Mouse (Mus musculus): ENCODE data around the gene Mogat2.

DNA sequence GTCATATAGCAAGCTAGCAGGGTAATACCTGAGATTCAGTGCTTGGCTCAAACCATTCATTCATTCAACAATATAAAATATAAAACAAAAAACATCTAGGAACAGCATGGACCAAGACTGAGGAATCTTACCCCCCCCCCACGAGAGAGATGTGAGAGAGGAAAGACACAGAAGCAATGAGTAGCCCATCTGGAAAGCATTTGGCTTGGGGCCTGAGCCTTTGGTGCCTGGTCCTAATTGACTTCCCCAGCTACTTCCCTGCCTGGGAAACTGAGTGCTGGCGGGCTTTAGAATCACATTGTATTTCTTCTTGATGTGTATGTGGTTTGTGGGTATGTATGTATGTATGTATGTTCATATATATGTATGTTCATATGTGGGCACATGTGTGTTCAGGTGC is 2.8 kb downstream of the Mogat2 start:
- TF ChIP-seq CTCF (IDR thresholded peaks at IDR 0.05; ENCODE audit: borderline replicate concordance, extremely low read depth, insufficient read depth, insufficient read length): no peak
- no peak for TF ChIP-seq POLR2A (IDR thresholded peaks at IDR 0.05; ENCODE audit: borderline replicate concordance, extremely low read depth, insufficient read depth, insufficient read length, poor library complexity, severe bottlenecking)

Data from brain, embryonic 14.5 days (tissue).